In genomic region chr15:62934522-62935189, GRCm38 (mm10) we compare ENCODE assay signal across 12 mouse cellular contexts.
DNase-seq lines count a peak whose midpoint lies in the region; ATAC-seq and TF ChIP-seq lines count a peak whose summit lies in the region.
"Had no signal": no experiment of that assay in that cellular context is flagged by ENCODE, and none has a peak within 500 bp of the region (broad histone marks: within the 10 kb centered on the region; RNA-seq: fewer than 3 reads in every experiment).

No protein-coding gene starts in this region.

- ATAC-seq in heart, embryonic 12.5 days (ENCODE audit: insufficient number of reproducible peaks, low FRiP score) = peak; percentile 45; the same call in 1 of the 2 replicates
- no peak; the same call in 1 of the 2 replicates for ATAC-seq in kidney, postnatal 0 days (replicated peaks; ENCODE audit: low FRiP score, low read depth)
- ATAC-seq: inflammation-experienced regulatory T-cells, adult 6 months had no signal

- no peak for DNase-seq in heart, postnatal 25 days (ENCODE audit: low spot score)
- DNase-seq in urinary bladder, postnatal 14 days (ENCODE audit: low spot score) = peak; percentile 6
- DNase-seq in urinary bladder, postnatal 25 days (ENCODE audit: low spot score) = no peak
- DNase-seq in kidney, postnatal 0 days (ENCODE audit: low spot score) = peak; percentile 94
- DNase-seq in layer of hippocampus, adult 9-10 months (ENCODE audit: low spot score) = no peak
- no peak for DNase-seq in left cerebral cortex, postnatal 25 days (ENCODE audit: low spot score in 2 of 2)
- no peak for DNase-seq in cerebellum, postnatal 25 days

- H3K4me3 ChIP-seq in heart, embryonic 12.5 days = no peak overlapping the region
- no peak overlapping the region for H3K4me3 ChIP-seq in kidney, postnatal 0 days (replicated peaks; ENCODE audit: low read depth, low read length)
- H3K4me3 ChIP-seq: erythroblast, embryonic 14.5 days; neural tube, embryonic 13.5 days had no signal

- no peak for TF ChIP-seq CTCF in kidney, postnatal 0 days (IDR thresholded peaks at IDR 0.05; ENCODE audit: low read depth)

- H3K9me3 ChIP-seq in heart, embryonic 12.5 days (replicated peaks) = no peaks in the 10 kb centered on the region
- no peaks in the 10 kb centered on the region for H3K9me3 ChIP-seq in kidney, postnatal 0 days (replicated peaks; ENCODE audit: low read length)
- H3K9me3 ChIP-seq: neural tube, embryonic 13.5 days had no signal

- no peak overlapping the region for H3K4me2 ChIP-seq in heart, embryonic 12.5 days
- no peak overlapping the region for H3K4me2 ChIP-seq in kidney, postnatal 0 days (ENCODE audit: low read length)
- H3K4me2 ChIP-seq: neural tube, embryonic 13.5 days had no signal

- H3K27me3 ChIP-seq in heart, embryonic 12.5 days (replicated peaks) = no peaks in the 10 kb centered on the region
- H3K27me3 ChIP-seq in kidney, postnatal 0 days (ENCODE audit: insufficient read depth, low read length) = no peaks in the 10 kb centered on the region
- H3K27me3 ChIP-seq: neural tube, embryonic 13.5 days had no signal

- H3K9ac ChIP-seq in heart, embryonic 12.5 days = no peak overlapping the region
- H3K9ac ChIP-seq in kidney, postnatal 0 days (ENCODE audit: low read depth, low read length) = no peak overlapping the region
- H3K9ac ChIP-seq: liver, embryonic 14.5 days; neural tube, embryonic 13.5 days had no signal

- intact Hi-C loops in heart, postnatal 25 days (cut with DNase I) = no loop called here
- intact Hi-C loops in left cerebral cortex, postnatal 25 days (cut with DNase I) = no loop called here

- H3K36me3 ChIP-seq in heart, embryonic 12.5 days = no peaks in the 10 kb centered on the region
- H3K36me3 ChIP-seq in kidney, postnatal 0 days (ENCODE audit: insufficient read depth, low read length) = no peaks in the 10 kb centered on the region
- H3K36me3 ChIP-seq: neural tube, embryonic 13.5 days had no signal

- H3K4me1 ChIP-seq in heart, embryonic 12.5 days (replicated peaks) = peaks cover 9% of the 10 kb centered on the region
- 0 out of 2 replicates have a peak, but pooled peaks cover 4% of the 10 kb centered on the region for H3K4me1 ChIP-seq in kidney, postnatal 0 days (replicated peaks; ENCODE audit: insufficient read depth, low read length)

- peak overlapping the region; percentile 60; the same call in 1 of the 2 replicates for H3K27ac ChIP-seq in heart, embryonic 12.5 days (ENCODE audit: poor library complexity, severe bottlenecking)
- no peak overlapping the region for H3K27ac ChIP-seq in kidney, postnatal 0 days
- H3K27ac ChIP-seq: liver, embryonic 14.5 days; neural tube, embryonic 13.5 days had no signal

Comparison
In these comparisons a context has a peak if more than half of its experiments do, and no peak if none do; other contexts are left out.
1. DNase-seq: peak in urinary bladder, postnatal 14 days (single experiment) and kidney, postnatal 0 days (single experiment); none in heart, postnatal 25 days (single experiment), urinary bladder, postnatal 25 days (single experiment), layer of hippocampus, adult 9-10 months (single experiment), left cerebral cortex, postnatal 25 days (0 of 2) and cerebellum, postnatal 25 days (0 of 2).